Mouse (Mus musculus): ENCODE data around the gene Hmgb1. TPM values are rescaled to one million over a fixed set of nuclear protein-coding genes. Genes with fewer than 3 reads are reported as not detected.

Hmgb1 gene
- polyA plus RNA-seq, 1 experiment from 2014 or later: 439 TPM

GRCm38 (mm10) chr5:149099009-149099408 lies 85.3 kb downstream of the Hmgb1 start:
- Histone ChIP-seq H3K4me1 (ENCODE audit: insufficient read depth) (peaks cover 3% of the 10 kb centered on the region; the same call in 1 of the 2 replicates), H3K36me3 (replicated peaks; ENCODE audit: insufficient read depth, low read length) (no peaks in the 10 kb centered on the region), H3K4me2 (ENCODE audit: low read depth, low read length) (no peak overlapping the region), H3K9me3 (ENCODE audit: low read length) (no peaks in the 10 kb centered on the region; the same call in 1 of the 2 replicates), H3K27me3 (ENCODE audit: insufficient read depth, low read length) (no peaks in the 10 kb centered on the region), H3K9ac (replicated peaks) (no peak overlapping the region), H3K27ac (ENCODE audit: low read depth) (no peak overlapping the region), H3K4me3 (ENCODE audit: low read depth, low read length) (no peak overlapping the region)
- ATAC-seq (no peak), DNase-seq (no peak)
- 79% methylated on average over 1 of the region's 1 CpGs for WGBS (ENCODE audit: insufficient replicate concordance)
- TF ChIP-seq CTCF (IDR thresholded peaks at IDR 0.05; ENCODE audit: low read depth): no peak
- TF ChIP-seq EP300 (IDR thresholded peaks at IDR 0.05; ENCODE audit: low read depth): no peak

GRCm38 (mm10) chr5:149097841-149098240 lies 86.4 kb downstream of the Hmgb1 start:
- H3K36me3 ChIP-seq (replicated peaks; ENCODE audit: insufficient read depth, low read length): no peaks in the 10 kb centered on the region
- H3K9me3 ChIP-seq (ENCODE audit: low read length): no peaks in the 10 kb centered on the region; the same call in 1 of the 2 replicates
- DNase-seq (no peak), ATAC-seq (no peak)
- H3K9ac ChIP-seq (replicated peaks): no peak overlapping the region
- H3K4me1 ChIP-seq (ENCODE audit: insufficient read depth): peaks cover 3% of the 10 kb centered on the region; the same call in 1 of the 2 replicates
- TF ChIP-seq EP300 (IDR thresholded peaks at IDR 0.05; ENCODE audit: low read depth) (no peak), CTCF (IDR thresholded peaks at IDR 0.05; ENCODE audit: low read depth) (peak; percentile 19; the same call in 1 of the 2 replicates)
- WGBS (ENCODE audit: insufficient replicate concordance): 71% methylated on average over 5 of the region's 5 CpGs
- no peak overlapping the region for H3K4me2 ChIP-seq (ENCODE audit: low read depth, low read length)
- no peak overlapping the region for H3K4me3 ChIP-seq (ENCODE audit: low read depth, low read length)
- H3K27me3 ChIP-seq (ENCODE audit: insufficient read depth, low read length): no peaks in the 10 kb centered on the region
- H3K27ac ChIP-seq (ENCODE audit: low read depth): no peak overlapping the region

- Histone ChIP-seq H3K27me3 (ENCODE audit: insufficient read depth, low read length) (no peaks in the 10 kb centered on the region), H3K4me1 (ENCODE audit: insufficient read depth) (peaks cover 3% of the 10 kb centered on the region; the same call in 1 of the 2 replicates), H3K9ac (replicated peaks) (no peak overlapping the region), H3K4me2 (ENCODE audit: low read depth, low read length) (no peak overlapping the region), H3K27ac (ENCODE audit: low read depth) (no peak overlapping the region), H3K9me3 (ENCODE audit: low read length) (no peaks in the 10 kb centered on the region), H3K4me3 (ENCODE audit: low read depth, low read length) (no peak overlapping the region), H3K36me3 (replicated peaks; ENCODE audit: insufficient read depth, low read length) (no peaks in the 10 kb centered on the region)
- WGBS (ENCODE audit: insufficient replicate concordance): 62% methylated on average over 11 of the region's 11 CpGs
- no peak for DNase-seq
- peak; percentile 87 for ATAC-seq
- TF ChIP-seq CTCF (IDR thresholded peaks at IDR 0.05; ENCODE audit: low read depth) (no peak), EP300 (IDR thresholded peaks at IDR 0.05; ENCODE audit: low read depth) (no peak)
Measured at GRCm38 (mm10) chr5:149096284-149096683, 88.0 kb downstream of the Hmgb1 start.

GRCm38 (mm10) chr5:149092926-149093325 lies 91.4 kb downstream of the Hmgb1 start:
- Histone ChIP-seq H3K9me3 (ENCODE audit: low read length) (no peaks in the 10 kb centered on the region), H3K9ac (replicated peaks) (no peak overlapping the region), H3K27ac (ENCODE audit: low read depth) (no peak overlapping the region), H3K4me3 (ENCODE audit: low read depth, low read length) (no peak overlapping the region), H3K4me2 (ENCODE audit: low read depth, low read length) (no peak overlapping the region), H3K27me3 (ENCODE audit: insufficient read depth, low read length) (no peaks in the 10 kb centered on the region), H3K36me3 (replicated peaks; ENCODE audit: insufficient read depth, low read length) (no peaks in the 10 kb centered on the region), H3K4me1 (ENCODE audit: insufficient read depth) (peaks cover 3% of the 10 kb centered on the region; the same call in 1 of the 2 replicates)
- TF ChIP-seq CTCF (IDR thresholded peaks at IDR 0.05; ENCODE audit: low read depth) (no peak), EP300 (IDR thresholded peaks at IDR 0.05; ENCODE audit: low read depth) (no peak)
- WGBS (ENCODE audit: insufficient replicate concordance): 83% methylated on average over 5 of the region's 5 CpGs
- no peak for DNase-seq
- no peak for ATAC-seq

GRCm38 (mm10) chr5:149092526-149092925 lies 91.8 kb downstream of the Hmgb1 start:
- Histone ChIP-seq H3K9ac (replicated peaks) (no peak overlapping the region), H3K4me2 (ENCODE audit: low read depth, low read length) (no peak overlapping the region), H3K4me1 (ENCODE audit: insufficient read depth) (peaks cover 3% of the 10 kb centered on the region; the same call in 1 of the 2 replicates), H3K27ac (ENCODE audit: low read depth) (no peak overlapping the region), H3K9me3 (ENCODE audit: low read length) (no peaks in the 10 kb centered on the region), H3K27me3 (ENCODE audit: insufficient read depth, low read length) (no peaks in the 10 kb centered on the region), H3K36me3 (replicated peaks; ENCODE audit: insufficient read depth, low read length) (no peaks in the 10 kb centered on the region), H3K4me3 (ENCODE audit: low read depth, low read length) (no peak overlapping the region)
- ATAC-seq (no peak), DNase-seq (no peak)
- TF ChIP-seq CTCF (IDR thresholded peaks at IDR 0.05; ENCODE audit: low read depth): no peak
- WGBS (ENCODE audit: insufficient replicate concordance): 78% methylated on average over 4 of the region's 4 CpGs

- Histone ChIP-seq H3K4me2 (ENCODE audit: low read depth, low read length) (no peak overlapping the region), H3K27me3 (ENCODE audit: insufficient read depth, low read length) (no peaks in the 10 kb centered on the region), H3K9me3 (ENCODE audit: low read length) (no peaks in the 10 kb centered on the region), H3K9ac (replicated peaks) (no peak overlapping the region), H3K27ac (ENCODE audit: low read depth) (no peak overlapping the region), H3K4me3 (ENCODE audit: low read depth, low read length) (no peak overlapping the region), H3K4me1 (ENCODE audit: insufficient read depth) (0 out of 2 replicates have a peak, but pooled peaks cover 3% of the 10 kb centered on the region), H3K36me3 (replicated peaks; ENCODE audit: insufficient read depth, low read length) (no peaks in the 10 kb centered on the region)
- WGBS (ENCODE audit: insufficient replicate concordance): 83% methylated on average over 14 of the region's 14 CpGs
- TF ChIP-seq CTCF (IDR thresholded peaks at IDR 0.05; ENCODE audit: low read depth) (no peak), EP300 (IDR thresholded peaks at IDR 0.05; ENCODE audit: low read depth) (no peak)
- ATAC-seq: no peak
- no peak for DNase-seq
Measured at GRCm38 (mm10) chr5:149091256-149091655, 93.0 kb downstream of the Hmgb1 start.

- Histone ChIP-seq H3K27ac (ENCODE audit: low read depth) (no peak overlapping the region), H3K9me3 (ENCODE audit: low read length) (no peaks in the 10 kb centered on the region), H3K4me2 (ENCODE audit: low read depth, low read length) (no peak overlapping the region), H3K27me3 (ENCODE audit: insufficient read depth, low read length) (no peaks in the 10 kb centered on the region), H3K36me3 (replicated peaks; ENCODE audit: insufficient read depth, low read length) (no peaks in the 10 kb centered on the region), H3K4me3 (ENCODE audit: low read depth, low read length) (no peak overlapping the region), H3K4me1 (ENCODE audit: insufficient read depth) (peaks cover 3% of the 10 kb centered on the region; the same call in 1 of the 2 replicates), H3K9ac (replicated peaks) (no peak overlapping the region)
- ATAC-seq (no peak), DNase-seq (no peak)
- WGBS (ENCODE audit: insufficient replicate concordance): 78% methylated on average over 2 of the region's 2 CpGs
- TF ChIP-seq EP300 (IDR thresholded peaks at IDR 0.05; ENCODE audit: low read depth) (no peak), CTCF (IDR thresholded peaks at IDR 0.05; ENCODE audit: low read depth) (no peak)
Measured at GRCm38 (mm10) chr5:149089860-149090259, 94.4 kb downstream of the Hmgb1 start.

Measured in liver, postnatal 0 days (tissue).